In genomic region chr3:103026174-103026573, GRCm38 (mm10) we compare ENCODE assay signal across 14 mouse cellular contexts. TPM values are rescaled to one million over a fixed set of nuclear protein-coding genes. Genes with fewer than 3 reads are reported as not detected.
DNase-seq lines count a peak whose midpoint lies in the region; ATAC-seq and TF ChIP-seq lines count a peak whose summit lies in the region.
"Had no signal": no experiment of that assay in that cellular context is flagged by ENCODE, and none has a peak within 500 bp of the region (broad histone marks: within the 10 kb centered on the region; RNA-seq: fewer than 3 reads in every experiment).

No protein-coding gene starts in this region.

- no peak overlapping the region for H3K4me2 ChIP-seq in lung, postnatal 0 days (replicated peaks; ENCODE audit: low read depth, low read length)
- H3K4me2 ChIP-seq: limb, embryonic 13.5 days had no signal

- no peak overlapping the region for H3K9ac ChIP-seq in lung, postnatal 0 days (replicated peaks; ENCODE audit: low read depth)
- H3K9ac ChIP-seq: limb, embryonic 13.5 days had no signal

- TF ChIP-seq CTCF in lung, postnatal 0 days (IDR thresholded peaks at IDR 0.05): peak; percentile 57
- peak; percentile 42; the same call in 1 of the 2 replicates for TF ChIP-seq CTCF in E14TG2a.4 (conservative IDR thresholded peaks at IDR 0.05; ENCODE audit: low read length)
- peak; percentile 28; the same call in 1 of the 2 replicates for TF ChIP-seq CTCF in small intestine, adult 2 months (IDR thresholded peaks at IDR 0.05; ENCODE audit: extremely low read depth, insufficient read length, insufficient replicate concordance, low read depth, low read length)

- peaks cover 10% of the 10 kb centered on the region; the same call in 1 of the 2 replicates for H3K4me1 ChIP-seq in lung, postnatal 0 days (ENCODE audit: insufficient read depth, low read depth, low read length)
- peaks cover 71% of the 10 kb centered on the region for H3K4me1 ChIP-seq in E14TG2a.4 (replicated peaks; ENCODE audit: low read depth, low read length)
- H3K4me1 ChIP-seq in small intestine, adult 2 months (ENCODE audit: control insufficient read depth, insufficient read depth, insufficient read length, low read length): peaks cover 2% of the 10 kb centered on the region; the same call in 1 of the 2 replicates

- H3K27me3 ChIP-seq in lung, postnatal 0 days (replicated peaks; ENCODE audit: insufficient read depth, low read length): no peaks in the 10 kb centered on the region
- H3K27me3 ChIP-seq in E14TG2a.4 (ENCODE audit: insufficient read depth, low read length): no peaks in the 10 kb centered on the region
- no peaks in the 10 kb centered on the region for H3K27me3 ChIP-seq in small intestine, adult 2 months (ENCODE audit: control insufficient read depth, insufficient read depth, low read length)
- H3K27me3 ChIP-seq: limb, embryonic 13.5 days had no signal

- 87% methylated on average over 1 of the region's 1 CpGs for WGBS in lung, postnatal 0 days
- 45% methylated on average over 1 of the region's 1 CpGs for WGBS in small intestine, adult 2 months

- DNase-seq in lung, postnatal 0 days (ENCODE audit: low spot score): peak; percentile 19
- no peak for DNase-seq in lung, postnatal 4 days
- peak; percentile 19 for DNase-seq in c-Kit-positive CD71-positive TER-119-negative erythroid progenitor cells, embryonic 14.5 days (ENCODE audit: low read depth)
- no peak for DNase-seq in right cerebral cortex, postnatal 25 days
- no peak for DNase-seq in gastrocnemius, postnatal 25 days
- DNase-seq in heart, adult 8-10 months (ENCODE audit: low spot score): no peak
- DNase-seq: adrenal gland, postnatal 36 days; embryo, embryonic 11 days; heart, postnatal 4 days; kidney, postnatal 14 days; right cerebral cortex, postnatal 4 days had no signal

- no peak for ATAC-seq in lung, postnatal 0 days

- H3K4me3 ChIP-seq in lung, postnatal 0 days (ENCODE audit: low read depth, low read length): no peak overlapping the region
- no peak overlapping the region for H3K4me3 ChIP-seq in E14TG2a.4 (replicated peaks; ENCODE audit: low read length)
- H3K4me3 ChIP-seq in small intestine, adult 2 months (ENCODE audit: low read depth, low read length): no peak overlapping the region
- H3K4me3 ChIP-seq: limb, embryonic 13.5 days had no signal

- peaks cover 6% of the 10 kb centered on the region; the same call in 1 of the 2 replicates for H3K36me3 ChIP-seq in lung, postnatal 0 days (ENCODE audit: insufficient read depth, low read length)
- H3K36me3 ChIP-seq in E14TG2a.4 (ENCODE audit: insufficient read depth, low read length): peaks cover 72% of the 10 kb centered on the region
- peaks cover 26% of the 10 kb centered on the region for H3K36me3 ChIP-seq in small intestine, adult 2 months (ENCODE audit: control insufficient read depth, insufficient read depth, low read length)

- no peak for TF ChIP-seq EP300 in lung, postnatal 0 days (IDR thresholded peaks at IDR 0.05)

- no peaks in the 10 kb centered on the region for H3K9me3 ChIP-seq in lung, postnatal 0 days (ENCODE audit: low read length)
- no peaks in the 10 kb centered on the region for H3K9me3 ChIP-seq in E14TG2a.4 (ENCODE audit: low read length)
- H3K9me3 ChIP-seq: limb, embryonic 13.5 days had no signal

- no peak overlapping the region for H3K27ac ChIP-seq in lung, postnatal 0 days (ENCODE audit: low read length)
- H3K27ac ChIP-seq in small intestine, adult 2 months (ENCODE audit: insufficient read depth, low read depth, low read length): no peak overlapping the region
- H3K27ac ChIP-seq: limb, embryonic 13.5 days had no signal

- TF ChIP-seq POLR2A in small intestine, adult 2 months (IDR thresholded peaks at IDR 0.05; ENCODE audit: low read depth, low read length): no peak

RNA-seq across cellular contexts. Expression of gene Csde1, which starts 5.9 kb away (rescaled TPM):
- polyA plus RNA-seq in lung, postnatal 0 days (2015; fragmentation: Nextera tagmentation; extraction: Ambion mirVana): 167 and 191 TPM in 2 replicates
- polyA plus RNA-seq in small intestine, adult 2 months (2012; rRNA removed): 4.1 and 9.2 TPM in 2 replicates
- 100 to 1,000 TPM; 791 to 814 TPM for total RNA-seq in gastrocnemius, postnatal 25 days (2021)
- total RNA-seq in heart, adult 8-10 months (2022): 100 to 1,000 TPM; 544 to 568 (median 560) TPM

RNA-seq across cellular contexts. Expression of gene Sike1, which starts 30.7 kb away (rescaled TPM):
- polyA plus RNA-seq in lung, postnatal 0 days (2015; fragmentation: Nextera tagmentation; extraction: Ambion mirVana): 56.3 and 66.6 TPM in 2 replicates
- 5.1 and 10.8 TPM in 2 replicates for polyA plus RNA-seq in small intestine, adult 2 months (2012; rRNA removed)
- total RNA-seq in gastrocnemius, postnatal 25 days (2021): 10 to 100 TPM; 45.8 to 48.5 TPM
- total RNA-seq in heart, adult 8-10 months (2022): 10 to 100 TPM; 56.5 to 60.9 (median 59.3) TPM

RNA-seq across cellular contexts. Expression of gene Nras, which starts 31.9 kb away (rescaled TPM):
- 48.0 and 53.6 TPM in 2 replicates for polyA plus RNA-seq in lung, postnatal 0 days (2015; fragmentation: Nextera tagmentation; extraction: Ambion mirVana)
- 5.2 and 8.6 TPM in 2 replicates for polyA plus RNA-seq in small intestine, adult 2 months (2012; rRNA removed)
- 10 to 100 TPM; 46.3 to 53.7 TPM for total RNA-seq in gastrocnemius, postnatal 25 days (2021)
- total RNA-seq in heart, adult 8-10 months (2022): 10 to 100 TPM; 33.4 to 44.8 (median 36.6) TPM

RNA-seq across cellular contexts. Expression of gene Ampd1, which starts 47.6 kb away (rescaled TPM):
- 0.44 and 0.45 TPM in 2 replicates for polyA plus RNA-seq in lung, postnatal 0 days (2015; fragmentation: Nextera tagmentation; extraction: Ambion mirVana)
- not detected in 2 replicates for polyA plus RNA-seq in small intestine, adult 2 months (2012; rRNA removed)
- total RNA-seq in gastrocnemius, postnatal 25 days (2021): 1,000 to 10,000 TPM in 1 of 2 experiments, 100 to 1,000 TPM in 1; 892 to 1,174 TPM
- 1 to 10 TPM in 1 of 4 experiments, under 1 TPM in 3; 0.37 to 1.3 (median 0.64) TPM for total RNA-seq in heart, adult 8-10 months (2022)
- total RNA-seq: adrenal gland, postnatal 36 days had no signal

Comparison
In these comparisons a context has a peak if more than half of its experiments do, and no peak if none do; other contexts are left out.
1. DNase-seq: peak in lung, postnatal 0 days (single experiment) and c-Kit-positive CD71-positive TER-119-negative erythroid progenitor cells, embryonic 14.5 days (single experiment); none in lung, postnatal 4 days (0 of 2), right cerebral cortex, postnatal 25 days (single experiment), gastrocnemius, postnatal 25 days (single experiment) and heart, adult 8-10 months (single experiment).
2. Peak in every context shown above with its lines, with median percentiles within 50 percentile points of each other: CTCF ChIP-seq.